Mouse (Mus musculus): ENCODE measurements around the gene Zfp663. TPM values are rescaled to one million over a fixed set of nuclear protein-coding genes. Genes with fewer than 3 reads are reported as not detected.

The Zfp663 gene
- polyA plus RNA-seq, 1 experiment: 0.04 TPM

- H3K4me3 ChIP-seq (ENCODE audit: insufficient read depth, low read length): no peak overlapping the region
- TF ChIP-seq POLR2A (IDR thresholded peaks at IDR 0.05; ENCODE audit: extremely low read depth, insufficient read depth, low read length) (no peak), CTCF (IDR thresholded peaks at IDR 0.05; ENCODE audit: extremely low read depth, insufficient read depth, low read length) (no peak)
- peak overlapping the region; percentile 57 for H3K27ac ChIP-seq (ENCODE audit: insufficient read depth, low read length)
- peaks cover 36% of the 10 kb centered on the region for H3K4me1 ChIP-seq (ENCODE audit: control insufficient read depth, insufficient read depth, low read length)
Observed at GRCm38 (mm10) chr2:165316204-165316603, 52.3 kb downstream of the Zfp663 start.

GRCm38 (mm10) chr2:165314197-165314596, 54.3 kb downstream of the Zfp663 start:
- TF ChIP-seq CTCF (IDR thresholded peaks at IDR 0.05; ENCODE audit: extremely low read depth, insufficient read depth, low read length): no peak
- no peak for TF ChIP-seq POLR2A (IDR thresholded peaks at IDR 0.05; ENCODE audit: extremely low read depth, insufficient read depth, low read length)
- Histone ChIP-seq H3K4me3 (ENCODE audit: insufficient read depth, low read length) (no peak overlapping the region), H3K4me1 (ENCODE audit: control insufficient read depth, insufficient read depth, low read length) (peaks cover 23% of the 10 kb centered on the region), H3K27ac (ENCODE audit: insufficient read depth, low read length) (no peak overlapping the region)

- H3K4me1 ChIP-seq (ENCODE audit: control insufficient read depth, insufficient read depth, low read length): peaks cover 10% of the 10 kb centered on the region
Observed at GRCm38 (mm10) chr2:165312381-165312780, 56.1 kb downstream of the Zfp663 start.

GRCm38 (mm10) chr2:165311577-165311976, 57.0 kb downstream of the Zfp663 start:
- no peak for TF ChIP-seq CTCF (IDR thresholded peaks at IDR 0.05; ENCODE audit: extremely low read depth, insufficient read depth, low read length)
- no peak for TF ChIP-seq POLR2A (IDR thresholded peaks at IDR 0.05; ENCODE audit: extremely low read depth, insufficient read depth, low read length)
- Histone ChIP-seq H3K4me1 (ENCODE audit: control insufficient read depth, insufficient read depth, low read length) (peaks cover 4% of the 10 kb centered on the region), H3K27ac (ENCODE audit: insufficient read depth, low read length) (no peak overlapping the region), H3K4me3 (ENCODE audit: insufficient read depth, low read length) (no peak overlapping the region)

More at GRCm38 (mm10) chr2:165312381-165312780, 56.1 kb downstream of the Zfp663 start:
- TF ChIP-seq POLR2A (IDR thresholded peaks at IDR 0.05; ENCODE audit: extremely low read depth, insufficient read depth, low read length): no peak
- TF ChIP-seq CTCF (IDR thresholded peaks at IDR 0.05; ENCODE audit: extremely low read depth, insufficient read depth, low read length): no peak
- Histone ChIP-seq H3K27ac (ENCODE audit: insufficient read depth, low read length) (no peak overlapping the region), H3K4me3 (ENCODE audit: insufficient read depth, low read length) (no peak overlapping the region)

GRCm38 (mm10) chr2:165310818-165311425, 57.6 kb downstream of the Zfp663 start:
- no peak overlapping the region for H3K4me3 ChIP-seq (ENCODE audit: insufficient read depth, low read length)
- H3K27ac ChIP-seq (ENCODE audit: insufficient read depth, low read length): no peak overlapping the region
- no peaks in the 10 kb centered on the region for H3K4me1 ChIP-seq (ENCODE audit: control insufficient read depth, insufficient read depth, low read length)
- no peak for TF ChIP-seq POLR2A (IDR thresholded peaks at IDR 0.05; ENCODE audit: extremely low read depth, insufficient read depth, low read length)
- TF ChIP-seq CTCF (IDR thresholded peaks at IDR 0.05; ENCODE audit: extremely low read depth, insufficient read depth, low read length): no peak

GRCm38 (mm10) chr2:165307801-165308200, 60.7 kb downstream of the Zfp663 start:
- TF ChIP-seq POLR2A (IDR thresholded peaks at IDR 0.05; ENCODE audit: extremely low read depth, insufficient read depth, low read length) (no peak), CTCF (IDR thresholded peaks at IDR 0.05; ENCODE audit: extremely low read depth, insufficient read depth, low read length) (no peak)
- Histone ChIP-seq H3K4me3 (ENCODE audit: insufficient read depth, low read length) (no peak overlapping the region), H3K27ac (ENCODE audit: insufficient read depth, low read length) (no peak overlapping the region), H3K4me1 (ENCODE audit: control insufficient read depth, insufficient read depth, low read length) (no peaks in the 10 kb centered on the region)

GRCm38 (mm10) chr2:165305438-165305837, 63.1 kb downstream of the Zfp663 start:
- Histone ChIP-seq H3K4me1 (ENCODE audit: control insufficient read depth, insufficient read depth, low read length) (0 out of 2 replicates have a peak, but pooled peaks cover 2% of the 10 kb centered on the region), H3K4me3 (ENCODE audit: insufficient read depth, low read length) (no peak overlapping the region), H3K27ac (ENCODE audit: insufficient read depth, low read length) (no peak overlapping the region)
- TF ChIP-seq POLR2A (IDR thresholded peaks at IDR 0.05; ENCODE audit: extremely low read depth, insufficient read depth, low read length) (no peak), CTCF (IDR thresholded peaks at IDR 0.05; ENCODE audit: extremely low read depth, insufficient read depth, low read length) (no peak)

GRCm38 (mm10) chr2:165304819-165305218, 63.7 kb downstream of the Zfp663 start:
- Histone ChIP-seq H3K27ac (ENCODE audit: insufficient read depth, low read length) (no peak overlapping the region), H3K4me3 (ENCODE audit: insufficient read depth, low read length) (no peak overlapping the region), H3K4me1 (ENCODE audit: control insufficient read depth, insufficient read depth, low read length) (0 out of 2 replicates have a peak, but pooled peaks cover 2% of the 10 kb centered on the region)
- TF ChIP-seq CTCF (IDR thresholded peaks at IDR 0.05; ENCODE audit: extremely low read depth, insufficient read depth, low read length): no peak
- no peak for TF ChIP-seq POLR2A (IDR thresholded peaks at IDR 0.05; ENCODE audit: extremely low read depth, insufficient read depth, low read length)

GRCm38 (mm10) chr2:165303354-165304012, 65.0 kb downstream of the Zfp663 start:
- H3K27ac ChIP-seq (ENCODE audit: insufficient read depth, low read length): no peak overlapping the region
- no peak for TF ChIP-seq POLR2A (IDR thresholded peaks at IDR 0.05; ENCODE audit: extremely low read depth, insufficient read depth, low read length)
- no peak for TF ChIP-seq CTCF (IDR thresholded peaks at IDR 0.05; ENCODE audit: extremely low read depth, insufficient read depth, low read length)
- H3K4me1 ChIP-seq (ENCODE audit: control insufficient read depth, insufficient read depth, low read length): 0 out of 2 replicates have a peak, but pooled peaks cover 2% of the 10 kb centered on the region
- no peak overlapping the region for H3K4me3 ChIP-seq (ENCODE audit: insufficient read depth, low read length)

GRCm38 (mm10) chr2:165301409-165301808, 67.1 kb downstream of the Zfp663 start:
- 0 out of 2 replicates have a peak, but pooled peaks cover 2% of the 10 kb centered on the region for H3K4me1 ChIP-seq (ENCODE audit: control insufficient read depth, insufficient read depth, low read length)
- H3K4me3 ChIP-seq (ENCODE audit: insufficient read depth, low read length): no peak overlapping the region
- H3K27ac ChIP-seq (ENCODE audit: insufficient read depth, low read length): no peak overlapping the region
- TF ChIP-seq POLR2A (IDR thresholded peaks at IDR 0.05; ENCODE audit: extremely low read depth, insufficient read depth, low read length): no peak
- TF ChIP-seq CTCF (IDR thresholded peaks at IDR 0.05; ENCODE audit: extremely low read depth, insufficient read depth, low read length): no peak

Other genes with a start within 250 kb of the Zfp663 start
- 21.8 and 22.8 TPM in 2 replicates for gene Cdh22, start 133.9 kb downstream of the Zfp663 start, polyA plus RNA-seq (2012; rRNA removed)
- 53.6 and 56.1 TPM in 2 replicates for gene Slc35c2, start 80.9 kb downstream of the Zfp663 start, polyA plus RNA-seq (2012; rRNA removed)
- gene Elmo2, start 42.2 kb downstream of the Zfp663 start, polyA plus RNA-seq (2012; rRNA removed): 139 and 153 TPM in 2 replicates
- 8.7 and 9.1 TPM in 2 replicates for gene Zfp334, start 19.5 kb upstream of the Zfp663 start, polyA plus RNA-seq (2012; rRNA removed)
- not detected in 2 replicates for gene Ocstamp, start 31.7 kb upstream of the Zfp663 start, polyA plus RNA-seq (2012; rRNA removed)
- gene Slc13a3, start 104.5 kb upstream of the Zfp663 start, polyA plus RNA-seq (2012; rRNA removed): 14.0 and 16.0 TPM in 2 replicates
- gene Trp53rka, start 124.6 kb upstream of the Zfp663 start, polyA plus RNA-seq (2012; rRNA removed): 25.2 and 26.5 TPM in 2 replicates
- gene Slc2a10, start 135.1 kb upstream of the Zfp663 start, polyA plus RNA-seq (2012; rRNA removed): 1.4 and 1.7 TPM in 2 replicates
- gene Eya2, start 226.3 kb upstream of the Zfp663 start, polyA plus RNA-seq (2012; rRNA removed): 3.6 and 4.6 TPM in 2 replicates